Mouse (Mus musculus) midbrain, embryonic 13.5 days (tissue): ENCODE results near the gene Frs3. TPM values are rescaled to one million over a fixed set of nuclear protein-coding genes. Genes with fewer than 3 reads are reported as not detected.

ENCODE experiments used
- ATAC-seq: fragments of 200-750 bp; cut with Nextera tagmentation; 2 replicates; pipeline ENCODE4 v1.8.0; 2017; ENCODE audit warnings: mild to moderate bottlenecking, moderate TSS enrichment, moderate library complexity
- H3K27ac ChIP-seq: fragments of 300-500 bp; sonication (generic); 2 replicates; pipeline ENCODE4 v1.5.1; 2015; ENCODE audit warnings: inconsistent platforms, mild to moderate bottlenecking, moderate library complexity
- H3K27me3 ChIP-seq: fragments of 300-500 bp; sonication (generic); 2 replicates; pipeline ENCODE4 v1.6.1; 2015; ENCODE audit warnings: mild to moderate bottlenecking, inconsistent platforms
- H3K36me3 ChIP-seq: fragments of 300-500 bp; sonication (generic); 2 replicates; pipeline ENCODE4 v1.6.1; 2015; ENCODE audit warnings: mild to moderate bottlenecking, inconsistent platforms
- H3K4me1 ChIP-seq: fragments of 300-500 bp; sonication (generic); replicated peaks from 2 replicates; pipeline ENCODE4 v1.6.1; 2015; ENCODE audit warnings: inconsistent platforms
- H3K4me2 ChIP-seq: fragments of 300-500 bp; sonication (generic); replicated peaks from 2 replicates; pipeline ENCODE4 v1.6.1; 2015; ENCODE audit warnings: moderate library complexity, mild to moderate bottlenecking, inconsistent platforms
- H3K4me3 ChIP-seq: fragments of 300-500 bp; sonication (generic); replicated peaks from 2 replicates; pipeline ENCODE4 v1.5.1; 2015; ENCODE audit warnings: mild to moderate bottlenecking, inconsistent platforms
- H3K9ac ChIP-seq: fragments of 300-500 bp; sonication (generic); replicated peaks from 2 replicates; pipeline ENCODE4 v1.6.1; 2015; ENCODE audit warnings: mild to moderate bottlenecking, inconsistent platforms
- H3K9me3 ChIP-seq: fragments of 300-500 bp; sonication (generic); 2 replicates; pipeline ENCODE4 v1.6.1; 2016; ENCODE audit warnings: mild to moderate bottlenecking, inconsistent platforms
- WGBS: fragments of 180-500 bp; shearing (Covaris S2); methylation state at CpG from one replicate; pipeline ENCODE4 v1.1.7; 2015; 5-methylcytosine and 5-hydroxymethylcytosine counted together
- polyA plus RNA-seq: library from polyadenylated mRNA; unstranded; fragments of >200 nt; fragmentation: Nextera tagmentation; extraction: Ambion mirVana; gene quantifications from 2 replicates; pipeline ENCODE4 v1.2.1, GENCODE M21; 2015

Frs3 gene
- polyA plus RNA-seq, 1 experiment from 2014 or later = 28.0 TPM

DNA sequence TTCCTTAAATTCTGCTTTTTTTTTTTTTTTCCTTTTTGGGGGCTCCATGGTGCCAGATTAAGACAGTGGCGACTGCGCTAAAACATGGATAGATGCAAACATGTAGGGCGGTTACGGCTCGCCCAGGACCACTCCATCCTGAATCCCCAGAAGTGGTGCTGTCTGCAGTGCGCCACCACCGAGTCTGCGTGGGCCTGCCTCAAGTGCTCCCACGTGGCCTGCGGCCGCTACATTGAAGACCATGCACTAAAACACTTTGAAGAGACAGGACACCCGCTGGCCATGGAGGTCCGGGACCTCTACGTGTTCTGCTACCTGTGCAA lies 16.9 kb upstream of the Frs3 start:
- no peak overlapping the region for H3K27ac ChIP-seq
- H3K27me3 ChIP-seq = peaks cover 27% of the 10 kb centered on the region
- ATAC-seq = peak; percentile 64
- peak overlapping the region; percentile 31 for H3K4me3 ChIP-seq
- H3K36me3 ChIP-seq = peaks cover 28% of the 10 kb centered on the region
- peak overlapping the region; percentile 61; the same call in 1 of the 2 replicates for H3K9ac ChIP-seq
- H3K4me2 ChIP-seq = peak overlapping the region; percentile 64
- 12% methylated on average over 14 of the region's 14 CpGs for WGBS
- H3K4me1 ChIP-seq = peaks cover 26% of the 10 kb centered on the region
- H3K9me3 ChIP-seq = no peaks in the 10 kb centered on the region

- Histone ChIP-seq H3K9me3 (no peaks in the 10 kb centered on the region), H3K9ac (peak overlapping the region; percentile 61)
Measured at GRCm38 (mm10) chr17:47672311-47673111, 16.3 kb upstream of the Frs3 start.

GRCm38 (mm10) chr17:47676581-47676980 lies 12.2 kb upstream of the Frs3 start:
- Histone ChIP-seq H3K4me2 (no peak overlapping the region), H3K27ac (0 out of 2 replicates have a peak overlapping the region, but pooled peaks have one; percentile 53), H3K9ac (no peak overlapping the region), H3K27me3 (peaks cover 17% of the 10 kb centered on the region), H3K36me3 (peaks cover 70% of the 10 kb centered on the region), H3K4me3 (no peak overlapping the region), H3K4me1 (peaks cover 18% of the 10 kb centered on the region), H3K9me3 (no peaks in the 10 kb centered on the region)
- ATAC-seq = no peak
- 17% methylated on average over 9 of the region's 9 CpGs for WGBS

More at GRCm38 (mm10) chr17:47672311-47673111, 16.3 kb upstream of the Frs3 start:
- H3K27ac ChIP-seq = no peak overlapping the region
- peak overlapping the region; percentile 64 for H3K4me2 ChIP-seq
- peaks cover 27% of the 10 kb centered on the region for H3K27me3 ChIP-seq
- peaks cover 26% of the 10 kb centered on the region for H3K4me1 ChIP-seq
- H3K4me3 ChIP-seq = peak overlapping the region; percentile 31
- ATAC-seq = peak; percentile 75
- peaks cover 33% of the 10 kb centered on the region for H3K36me3 ChIP-seq
- 5% methylated on average over 68 of the region's 68 CpGs for WGBS

GRCm38 (mm10) chr17:47678238-47678637 lies 10.6 kb upstream of the Frs3 start:
- WGBS = 95% methylated on average over 5 of the region's 5 CpGs
- Histone ChIP-seq H3K9me3 (no peaks in the 10 kb centered on the region), H3K27me3 (peaks cover 4% of the 10 kb centered on the region; the same call in 1 of the 2 replicates), H3K4me2 (no peak overlapping the region), H3K27ac (no peak overlapping the region), H3K36me3 (peaks cover 79% of the 10 kb centered on the region), H3K4me1 (peaks cover 4% of the 10 kb centered on the region; the same call in 1 of the 2 replicates), H3K9ac (no peak overlapping the region), H3K4me3 (no peak overlapping the region)
- ATAC-seq = no peak

GRCm38 (mm10) chr17:47678702-47679101 lies 10.1 kb upstream of the Frs3 start:
- 84% methylated on average over 5 of the region's 5 CpGs for WGBS
- no peaks in the 10 kb centered on the region for H3K27me3 ChIP-seq
- no peak overlapping the region for H3K9ac ChIP-seq

GRCm38 (mm10) chr17:47682836-47683235 lies 6.0 kb upstream of the Frs3 start:
- Histone ChIP-seq H3K4me2 (no peak overlapping the region), H3K27ac (no peak overlapping the region), H3K4me1 (peaks cover 12% of the 10 kb centered on the region), H3K36me3 (peaks cover 73% of the 10 kb centered on the region), H3K9me3 (no peaks in the 10 kb centered on the region), H3K27me3 (no peaks in the 10 kb centered on the region), H3K4me3 (no peak overlapping the region), H3K9ac (no peak overlapping the region)
- 89% methylated on average over 4 of the region's 4 CpGs for WGBS
- no peak for ATAC-seq

More at GRCm38 (mm10) chr17:47678702-47679101, 10.1 kb upstream of the Frs3 start:
- no peak overlapping the region for H3K4me3 ChIP-seq
- ATAC-seq = no peak
- H3K27ac ChIP-seq = no peak overlapping the region
- no peaks in the 10 kb centered on the region for H3K9me3 ChIP-seq
- H3K4me1 ChIP-seq = peaks cover 4% of the 10 kb centered on the region; the same call in 1 of the 2 replicates
- peaks cover 80% of the 10 kb centered on the region for H3K36me3 ChIP-seq
- H3K4me2 ChIP-seq = no peak overlapping the region

DNA sequence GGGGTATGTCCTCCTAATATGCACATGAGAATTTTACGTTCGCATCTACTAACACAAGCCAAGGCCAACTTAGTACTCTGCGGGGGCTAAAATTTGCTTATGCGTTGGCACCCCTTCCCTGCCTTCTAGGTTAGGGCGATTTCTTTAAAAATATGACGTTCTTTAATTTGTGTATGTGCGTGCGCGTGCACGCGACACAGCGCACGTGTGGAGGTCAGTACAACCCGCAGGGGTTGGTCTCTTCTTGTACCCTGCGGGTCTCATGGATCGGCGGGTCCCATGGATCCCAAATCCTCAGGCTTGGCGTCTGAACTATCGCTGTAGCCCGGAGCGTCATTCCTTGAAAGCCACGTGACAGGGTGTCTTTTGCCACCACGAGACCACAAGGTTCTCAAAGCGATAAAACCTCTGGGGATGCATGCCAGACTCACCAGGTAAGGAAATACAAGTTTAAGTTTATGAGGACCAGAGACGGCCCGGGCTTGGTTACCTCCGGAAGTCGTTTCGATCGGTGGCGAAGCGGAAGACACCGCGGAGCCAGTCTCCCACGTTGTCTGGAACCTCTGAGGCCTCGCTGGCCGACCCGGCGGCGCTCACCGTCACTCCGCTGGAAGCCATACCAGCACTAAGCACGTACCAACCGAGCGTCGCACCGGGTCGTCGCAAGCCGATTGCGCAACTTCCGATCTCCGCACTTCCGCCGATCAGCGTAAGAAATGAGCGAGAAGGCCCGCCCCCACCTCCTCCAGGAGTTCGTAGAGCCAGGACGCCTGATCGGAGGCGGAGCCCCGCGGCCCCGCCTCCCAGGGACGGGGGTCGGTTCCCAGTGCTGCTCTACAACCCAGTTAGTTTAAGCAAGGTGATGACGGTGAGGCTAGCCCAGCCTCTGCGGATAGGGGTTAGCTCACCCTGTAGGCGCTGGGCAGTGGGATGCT lies 1.2 kb upstream of the Frs3 start:
- peak; percentile 91 for ATAC-seq
- peaks cover 27% of the 10 kb centered on the region for H3K36me3 ChIP-seq
- peak overlapping the region; percentile 84 for H3K4me3 ChIP-seq
- H3K4me1 ChIP-seq = peaks cover 22% of the 10 kb centered on the region
- peak overlapping the region; percentile 87 for H3K9ac ChIP-seq
- no peaks in the 10 kb centered on the region for H3K9me3 ChIP-seq
- H3K27ac ChIP-seq = peak overlapping the region; percentile 90
- H3K27me3 ChIP-seq = 0 out of 2 replicates have a peak, but pooled peaks cover 1% of the 10 kb centered on the region
- peak overlapping the region; percentile 95 for H3K4me2 ChIP-seq
- WGBS = under 1% methylated on average over 70 of the region's 70 CpGs

- ATAC-seq = no peak
Measured at GRCm38 (mm10) chr17:47688344-47688607, 554 bp upstream of the Frs3 start, which contains the start of gene Tomm6. Gene Tomm6, minus strand, starts transcription at chr17:47688386.

GRCm38 (mm10) chr17:47689894-47690293 lies 1.1 kb downstream of the Frs3 start:
- Histone ChIP-seq H3K4me2 (peak overlapping the region; percentile 95), H3K4me1 (peaks cover 30% of the 10 kb centered on the region), H3K9me3 (no peaks in the 10 kb centered on the region), H3K36me3 (peaks cover 5% of the 10 kb centered on the region; the same call in 1 of the 2 replicates), H3K9ac (0 out of 2 replicates have a peak overlapping the region, but pooled peaks have one; percentile 11), H3K4me3 (peak overlapping the region; percentile 84), H3K27me3 (peaks cover 8% of the 10 kb centered on the region), H3K27ac (no peak overlapping the region)
- ATAC-seq = no peak
- WGBS = 86% methylated on average over 6 of the region's 8 CpGs

More at GRCm38 (mm10) chr17:47688344-47688607, 554 bp upstream of the Frs3 start, which contains the start of gene Tomm6:
- Histone ChIP-seq H3K9me3 (no peaks in the 10 kb centered on the region), H3K36me3 (peaks cover 21% of the 10 kb centered on the region), H3K9ac (peak within 1 kb of the TSS; percentile 87), H3K4me1 (peaks cover 22% of the 10 kb centered on the region), H3K27ac (peak within 1 kb of the TSS; percentile 90), H3K4me2 (peak within 1 kb of the TSS; percentile 95), H3K4me3 (peak within 1 kb of the TSS; percentile 84), H3K27me3 (0 out of 2 replicates have a peak, but pooled peaks cover 5% of the 10 kb centered on the region)
- 3% methylated on average over 9 of the region's 9 CpGs for whole genome bisulfite sequencing

GRCm38 (mm10) chr17:47691650-47692049 lies 2.8 kb downstream of the Frs3 start:
- Histone ChIP-seq H3K4me1 (peaks cover 35% of the 10 kb centered on the region), H3K9ac (no peak overlapping the region), H3K4me2 (no peak overlapping the region), H3K27ac (no peak overlapping the region), H3K36me3 (no peaks in the 10 kb centered on the region), H3K9me3 (no peaks in the 10 kb centered on the region), H3K27me3 (peaks cover 8% of the 10 kb centered on the region), H3K4me3 (no peak overlapping the region)
- ATAC-seq = no peak
- WGBS = 88% methylated on average over 3 of the region's 3 CpGs

GRCm38 (mm10) chr17:47693671-47694441 lies 5.0 kb downstream of the Frs3 start:
- H3K9ac ChIP-seq = peak overlapping the region; percentile 89
- peaks cover 27% of the 10 kb centered on the region for H3K4me1 ChIP-seq
- WGBS = 31% methylated on average over 13 of the region's 13 CpGs
- no peaks in the 10 kb centered on the region for H3K36me3 ChIP-seq
- peak overlapping the region; percentile 67 for H3K27ac ChIP-seq
- H3K9me3 ChIP-seq = no peaks in the 10 kb centered on the region
- H3K4me3 ChIP-seq = peak overlapping the region; percentile 74
- ATAC-seq = no peak; the same call in 1 of the 2 replicates
- H3K27me3 ChIP-seq = peaks cover 8% of the 10 kb centered on the region
- peak overlapping the region; percentile 64 for H3K4me2 ChIP-seq
